Mouse (Mus musculus) embryonic fibroblast, embryonic 13.5 days (primary cell): Measurements from ENCODE around the gene Dalrd3. TPM values are rescaled to one million over a fixed set of nuclear protein-coding genes. Genes with fewer than 3 reads are reported as not detected.

ENCODE experiments used
- H3K27ac ChIP-seq: 2 replicates; pipeline ENCODE4 v1.5.1; 2012; ENCODE audit warnings: low read length, control low read depth, inconsistent platforms; ENCODE audit not compliant: insufficient read depth
- H3K4me1 ChIP-seq: 2 replicates; pipeline ENCODE4 v1.6.1; 2011; ENCODE audit warnings: low read length; ENCODE audit not compliant: control insufficient read depth, insufficient read depth
- H3K4me3 ChIP-seq: 2 replicates; pipeline ENCODE4 v1.5.1; 2011; ENCODE audit warnings: mild to moderate bottlenecking, control low read depth, low read length; ENCODE audit not compliant: insufficient read depth
- CTCF ChIP-seq: IDR thresholded peaks from 2 replicates; pipeline ENCODE4 v1.5.1; 2011; ENCODE audit warnings: mild to moderate bottlenecking, control low read depth, low read length, moderate library complexity, borderline replicate concordance; ENCODE audit not compliant: insufficient read depth
- POLR2A ChIP-seq: IDR thresholded peaks from 2 replicates; pipeline ENCODE4 v1.6.1; 2011; ENCODE audit warnings: low read depth, mild to moderate bottlenecking, control low read depth, low read length, moderate library complexity
- polyA plus RNA-seq: library from polyadenylated mRNA; stranded (reverse); fragments of >200 nt; gene quantifications from 2 replicates; pipeline ENCODE4 v1.2.4, GENCODE M21; 2011; ENCODE audit warnings: low read depth; ENCODE audit not compliant: missing spikeins, insufficient read length

Gene Dalrd3
- polyA plus RNA-seq, 1 experiment = 29.2 TPM

DNA sequence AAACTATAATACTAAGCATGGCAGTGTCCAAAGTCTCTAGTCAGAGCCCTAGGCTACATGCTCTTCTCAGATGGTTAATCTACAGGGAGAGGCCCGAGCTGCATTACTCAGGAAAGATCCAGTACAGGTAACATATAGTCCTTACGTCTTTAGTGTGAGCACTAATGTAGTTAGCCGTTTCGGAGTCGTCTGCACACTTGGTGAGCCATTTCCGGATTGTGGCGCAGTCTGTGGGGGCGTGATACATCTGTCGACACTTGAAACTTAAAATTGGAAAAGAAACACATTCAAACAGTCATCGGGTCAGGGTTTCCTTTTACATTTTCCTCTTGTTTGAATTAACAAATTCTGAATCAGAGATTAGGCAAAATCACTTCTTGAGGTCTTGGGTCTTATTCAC is 41.8 kb downstream of the Dalrd3 start:
- TF ChIP-seq POLR2A (no peak), CTCF (no peak)
- Histone ChIP-seq H3K4me1 (no peaks in the 10 kb centered on the region), H3K27ac (no peak overlapping the region), H3K4me3 (no peak overlapping the region)

DNA sequence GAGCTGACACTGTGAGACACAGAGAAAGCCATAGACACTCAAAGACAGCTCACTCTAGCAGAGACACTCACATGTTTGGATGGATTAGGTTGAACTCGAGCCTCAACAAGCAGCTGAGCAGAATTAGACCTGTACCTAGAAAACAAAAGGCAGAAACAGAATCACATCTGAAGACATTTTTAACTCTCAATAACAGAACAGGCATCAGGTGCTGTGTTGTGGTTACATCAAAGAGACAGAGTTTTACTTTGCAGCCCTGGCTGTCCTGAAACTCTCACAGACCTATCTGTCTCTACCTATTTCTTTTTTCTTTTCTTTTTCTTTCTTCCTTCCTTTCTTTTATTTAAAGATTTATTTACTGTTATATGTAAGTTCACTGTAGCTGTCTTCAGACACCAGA is 47.6 kb downstream of the Dalrd3 start:
- H3K27ac ChIP-seq = no peak overlapping the region
- TF ChIP-seq POLR2A (no peak), CTCF (no peak)
- H3K4me1 ChIP-seq = no peaks in the 10 kb centered on the region
- no peak overlapping the region for H3K4me3 ChIP-seq

Other genes with a start within 250 kb of the Dalrd3 start
- 328 and 399 TPM in 2 replicates for gene Gpx1, start 231.0 kb upstream of the Dalrd3 start, polyA plus RNA-seq
- gene Usp4, start 222.0 kb upstream of the Dalrd3 start, polyA plus RNA-seq = 93.4 and 102 TPM in 2 replicates
- gene 1700102P08Rik, start 177.1 kb upstream of the Dalrd3 start, polyA plus RNA-seq = 0.63 TPM in 1 of 2 replicates, not detected in the other
- 0.22 TPM in 1 of 2 replicates, not detected in the other for gene Ccdc36, start 141.4 kb upstream of the Dalrd3 start, polyA plus RNA-seq
- gene BC048562, start 133.4 kb upstream of the Dalrd3 start, polyA plus RNA-seq = not detected in 2 replicates
- gene Ccdc71, start 109.4 kb upstream of the Dalrd3 start, polyA plus RNA-seq = 18.3 and 19.8 TPM in 2 replicates
- gene Klhdc8b, start 108.3 kb upstream of the Dalrd3 start, polyA plus RNA-seq = 6.5 and 8.3 TPM in 2 replicates
- 118 and 152 TPM in 2 replicates for gene Lamb2, start 90.2 kb upstream of the Dalrd3 start, polyA plus RNA-seq
- 77.0 and 80.7 TPM in 2 replicates for gene Usp19, start 79.3 kb upstream of the Dalrd3 start, polyA plus RNA-seq
- gene Qars, start 62.2 kb upstream of the Dalrd3 start, polyA plus RNA-seq = 261 and 263 TPM in 2 replicates
- 113 and 133 TPM in 2 replicates for gene Qrich1, start 53.1 kb upstream of the Dalrd3 start, polyA plus RNA-seq
- gene Impdh2, start 9.6 kb upstream of the Dalrd3 start, polyA plus RNA-seq = 176 and 180 TPM in 2 replicates
- 19.5 and 25.5 TPM in 2 replicates for gene Ndufaf3, start 2.5 kb upstream of the Dalrd3 start, polyA plus RNA-seq
- gene Wdr6, start 8.9 kb downstream of the Dalrd3 start, polyA plus RNA-seq = 40.4 and 42.8 TPM in 2 replicates
- 3.4 and 4.8 TPM in 2 replicates for gene P4htm, start 27.8 kb downstream of the Dalrd3 start, polyA plus RNA-seq
- gene Arih2, start 79.5 kb downstream of the Dalrd3 start, polyA plus RNA-seq = 65.9 and 73.9 TPM in 2 replicates
- 35.0 and 36.6 TPM in 2 replicates for gene Slc25a20, start 92.2 kb downstream of the Dalrd3 start, polyA plus RNA-seq
- 61.9 and 78.8 TPM in 2 replicates for gene Prkar2a, start 119.4 kb downstream of the Dalrd3 start, polyA plus RNA-seq
- 83.0 and 93.8 TPM in 2 replicates for gene Ip6k2, start 213.9 kb downstream of the Dalrd3 start, polyA plus RNA-seq
- 7.6 and 8.7 TPM in 2 replicates for gene Nckipsd, start 238.5 kb downstream of the Dalrd3 start, polyA plus RNA-seq